Mouse (Mus musculus): ENCODE measurements at regions not wholly inside any gene's neighbourhood (a gene's known extent, or its start where the extent isn't known, plus 50 kb on each side); places are given as distances from the start of the nearest gene placed in this dataset.

DNA sequence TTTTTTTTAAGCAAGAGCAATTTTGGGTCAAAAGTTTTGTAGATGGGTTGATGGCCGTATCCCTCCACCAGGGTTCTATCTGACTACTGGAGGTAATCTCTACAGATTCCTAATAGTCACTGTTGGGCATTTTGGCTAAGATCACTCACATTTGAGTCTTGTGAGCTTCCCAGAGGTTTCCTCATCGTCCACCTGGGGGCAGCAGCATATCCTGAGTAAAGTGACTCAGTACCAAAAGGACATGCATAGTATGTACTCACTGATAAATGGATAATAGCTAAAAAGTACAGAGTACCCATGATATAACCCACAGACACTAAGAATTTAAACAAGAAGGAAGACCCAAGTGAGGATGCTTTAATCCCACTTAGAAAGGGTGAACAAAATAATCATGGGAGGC, 1390.0 kb downstream of the Amy2a5 start:
- DNase-seq (ENCODE audit: low read depth), result peak; percentile 8
